Mouse (Mus musculus) lung, postnatal 4 days (tissue): ENCODE results near the gene Tcf12.

ENCODE experiments used
- DNase-seq, 2 experiments: peaks; one replicate each; pipeline ENCODE4 v3.0.0; 2021

Gene Tcf12

DNA sequence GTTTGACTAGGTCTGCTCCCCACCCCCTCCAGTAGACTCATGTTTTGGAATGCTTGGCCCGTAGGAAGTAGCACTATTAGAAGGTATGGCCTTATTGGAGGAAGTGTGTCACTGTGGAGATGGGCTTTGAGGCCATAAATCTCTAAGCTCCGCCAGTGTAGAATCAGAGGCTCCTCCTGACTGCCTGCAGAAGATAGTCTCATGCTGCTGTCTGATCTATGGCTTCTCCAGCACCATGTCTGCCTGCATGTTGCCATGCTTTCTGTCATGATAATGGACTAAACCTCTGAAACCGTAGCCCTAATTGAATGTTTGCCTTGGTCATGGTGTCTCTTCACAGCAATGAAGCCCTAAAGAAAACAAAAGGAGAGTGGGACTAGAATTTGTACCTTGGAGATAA, 26.7 kb downstream of the Tcf12 start:
- no peak for DNase-seq

- DNase-seq = no peak
These were observed 27.5 kb downstream of the Tcf12 start for GRCm38 (mm10) chr9:72084131-72084530.

- DNase-seq = no peak
These were observed 35.5 kb downstream of the Tcf12 start for GRCm38 (mm10) chr9:72076158-72076557.

DNA sequence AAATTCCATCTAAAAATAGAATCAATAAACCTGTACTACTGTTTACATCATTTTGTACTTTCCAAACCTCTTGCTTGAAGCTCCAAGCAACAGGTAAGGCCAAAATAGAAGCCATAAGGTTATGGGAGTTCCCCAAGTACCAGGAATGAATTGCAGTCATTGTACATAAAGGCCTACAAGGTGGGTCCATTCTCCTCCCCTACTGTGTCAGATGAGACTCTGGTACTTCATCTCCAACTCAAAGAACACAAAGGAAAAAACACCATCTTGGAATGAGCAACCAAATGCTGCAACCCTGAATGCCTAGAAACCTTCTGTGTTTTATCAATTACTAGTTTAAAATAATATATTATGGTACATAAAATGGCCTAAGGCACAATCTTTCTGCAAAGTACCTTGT, 45.5 kb downstream of the Tcf12 start:
- no peak for DNase-seq

GRCm38 (mm10) chr9:72053144-72053543, 58.5 kb downstream of the Tcf12 start:
- DNase-seq = no peak

DNA sequence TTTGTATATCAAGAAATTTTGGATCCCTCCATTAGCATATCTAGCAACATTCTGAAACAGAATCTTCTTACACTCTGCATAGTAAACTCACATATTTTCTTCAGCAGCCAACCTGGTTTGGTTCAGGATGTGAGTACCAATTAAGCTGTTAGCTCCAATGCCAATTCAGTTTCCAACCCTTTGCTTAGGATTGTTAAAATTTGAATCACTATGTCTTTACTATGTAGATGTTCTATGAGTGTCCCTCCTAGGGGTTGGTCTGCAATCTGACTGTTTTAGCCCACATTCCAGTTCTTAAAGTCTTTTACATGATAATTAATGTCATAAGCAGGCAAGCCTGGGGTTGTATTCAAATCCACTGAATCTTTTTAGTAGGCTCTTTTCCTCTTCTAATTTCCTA, 71.5 kb downstream of the Tcf12 start:
- no peak for DNase-seq

GRCm38 (mm10) chr9:72039369-72039768, 72.3 kb downstream of the Tcf12 start:
- no peak for DNase-seq

DNA sequence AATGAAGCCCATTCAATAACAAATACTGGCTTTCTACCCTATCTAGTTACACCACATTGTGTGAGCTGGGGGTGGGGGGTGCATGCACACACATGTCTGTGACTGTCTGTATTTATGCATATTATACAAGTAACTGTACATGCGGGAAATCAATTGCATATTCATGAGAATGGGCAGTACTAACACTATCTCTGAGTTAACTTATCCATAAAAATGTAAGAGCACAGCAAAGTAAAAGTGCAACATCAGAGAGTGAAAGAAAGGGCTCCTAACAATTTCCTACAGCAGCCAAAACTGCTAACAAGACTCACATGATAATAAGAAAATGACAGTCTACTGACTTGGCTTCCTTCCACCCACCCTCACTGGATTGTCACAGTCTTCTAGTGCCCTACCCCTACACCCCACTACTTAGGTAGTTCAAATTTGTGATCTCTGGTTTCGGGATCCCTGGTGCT, 74.6 kb downstream of the Tcf12 start:
- DNase-seq = no peak

DNA sequence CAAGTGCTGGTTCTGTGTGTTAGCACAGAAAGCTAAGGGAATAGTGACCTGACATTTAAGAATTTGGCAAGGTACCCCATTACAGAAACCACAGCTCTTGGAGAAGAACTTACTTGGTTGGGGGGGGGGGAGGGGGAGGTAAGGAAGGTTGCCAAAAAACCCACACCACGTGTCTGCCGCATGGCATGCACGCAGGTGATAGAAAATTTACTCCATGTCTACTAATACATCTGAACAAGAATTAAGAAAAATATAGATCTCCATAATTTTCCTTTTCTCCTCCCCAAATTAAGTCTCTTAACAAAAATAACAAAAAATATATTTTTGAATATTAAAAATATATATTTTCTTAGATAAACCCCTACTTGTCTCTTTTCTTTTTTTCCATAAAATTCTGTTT, 75.4 kb downstream of the Tcf12 start:
- DNase-seq = no peak

GRCm38 (mm10) chr9:72033271-72033670, 78.4 kb downstream of the Tcf12 start:
- no peak for DNase-seq

GRCm38 (mm10) chr9:72030274-72030673, 81.4 kb downstream of the Tcf12 start:
- DNase-seq = no peak

DNA sequence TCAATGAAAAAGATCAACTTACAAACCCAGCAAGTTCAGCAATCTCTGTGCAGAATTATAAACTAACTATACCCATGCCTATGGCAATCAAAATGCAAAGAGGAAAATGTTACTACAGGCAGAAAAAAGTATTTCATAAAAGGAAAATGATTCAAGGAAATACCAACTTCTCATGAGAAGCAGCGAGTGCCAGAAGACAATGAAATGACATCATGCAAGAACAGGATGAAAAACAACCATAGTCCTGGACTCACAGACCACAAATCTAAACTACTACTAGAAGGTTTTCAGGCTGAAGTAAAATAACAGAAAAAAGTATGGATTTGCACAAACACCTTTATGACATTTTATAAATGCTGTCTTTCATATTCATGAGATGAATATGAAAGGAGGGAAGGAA, 82.1 kb downstream of the Tcf12 start:
- no peak for DNase-seq

DNA sequence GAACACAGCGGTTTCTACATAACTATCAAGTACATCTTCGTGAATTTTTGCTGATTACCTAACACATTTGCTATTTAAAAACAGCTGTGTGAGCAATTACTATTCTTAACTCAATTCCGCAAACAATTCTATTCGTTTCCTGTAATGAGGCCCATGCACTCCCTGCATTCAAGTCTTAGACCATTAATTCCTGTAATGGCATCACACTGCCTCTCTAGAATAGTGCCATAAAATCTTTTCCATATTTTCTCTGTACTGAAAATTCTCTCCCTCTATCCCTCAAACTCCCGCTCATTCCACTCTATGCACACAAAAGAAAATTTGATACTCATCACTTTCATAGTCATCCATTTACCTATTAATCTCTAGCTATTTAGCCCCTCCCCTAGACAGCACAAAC, 88.4 kb downstream of the Tcf12 start:
- DNase-seq = no peak

- no peak for DNase-seq
These were observed 90.2 kb downstream of the Tcf12 start for GRCm38 (mm10) chr9:72021512-72021911.

DNA sequence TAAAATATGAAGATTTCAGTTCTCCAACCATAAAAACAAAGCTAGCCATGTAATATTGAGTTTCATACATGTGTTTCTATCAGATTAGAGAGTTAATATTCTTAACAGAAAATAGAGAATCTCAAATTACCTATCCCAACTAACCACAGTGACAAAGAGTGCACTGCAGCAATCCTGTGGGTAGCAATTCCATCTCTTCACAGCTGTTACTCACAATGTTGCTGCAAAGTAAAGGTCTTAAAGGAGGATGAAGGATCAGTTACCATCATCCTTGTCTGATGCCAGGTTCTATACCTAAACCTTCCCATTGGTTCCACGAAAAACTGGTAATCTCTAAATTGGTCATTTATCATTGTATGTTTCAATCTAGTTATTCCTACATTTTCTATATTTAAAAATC, 95.7 kb downstream of the Tcf12 start:
- no peak for DNase-seq

DNA sequence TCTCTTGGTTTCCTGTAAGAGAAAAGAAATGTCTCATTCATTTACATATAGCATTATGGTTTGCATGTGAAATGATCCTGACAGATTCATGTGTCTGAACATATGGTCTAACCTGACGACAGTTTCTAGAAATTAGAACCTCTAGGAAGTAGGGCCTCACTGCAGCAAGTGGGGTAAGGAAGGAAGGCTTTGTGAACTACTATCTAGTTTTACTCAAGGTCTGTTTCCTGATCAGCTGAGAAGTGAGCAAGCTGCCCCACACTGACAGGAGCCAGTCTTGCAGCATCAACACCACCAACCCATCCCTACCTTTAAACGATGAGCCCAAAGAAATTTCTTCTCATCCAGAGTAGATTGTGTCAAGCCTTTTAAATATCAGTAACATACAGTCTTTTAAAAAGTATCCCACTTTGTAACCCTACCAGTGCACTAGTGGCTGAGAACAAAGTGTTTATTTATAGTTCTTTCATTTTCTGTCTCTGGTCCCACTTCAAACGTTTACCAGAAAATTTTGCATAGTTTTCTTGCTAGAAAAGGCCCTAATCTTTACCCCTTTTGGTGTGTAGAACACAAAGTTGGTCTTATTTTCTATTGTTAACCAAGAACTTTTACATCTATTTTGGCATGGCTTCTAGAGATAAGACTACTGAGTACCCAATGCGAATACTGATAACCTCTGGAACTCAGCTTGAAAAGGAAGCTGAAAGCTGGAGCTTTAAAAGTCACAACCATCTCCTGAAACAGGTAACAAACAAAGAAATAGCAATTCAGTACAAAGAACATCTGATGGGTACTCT, 96.9 kb downstream of the Tcf12 start:
- no peak for DNase-seq

GRCm38 (mm10) chr9:72013541-72013940, 98.1 kb downstream of the Tcf12 start:
- DNase-seq = no peak

DNA sequence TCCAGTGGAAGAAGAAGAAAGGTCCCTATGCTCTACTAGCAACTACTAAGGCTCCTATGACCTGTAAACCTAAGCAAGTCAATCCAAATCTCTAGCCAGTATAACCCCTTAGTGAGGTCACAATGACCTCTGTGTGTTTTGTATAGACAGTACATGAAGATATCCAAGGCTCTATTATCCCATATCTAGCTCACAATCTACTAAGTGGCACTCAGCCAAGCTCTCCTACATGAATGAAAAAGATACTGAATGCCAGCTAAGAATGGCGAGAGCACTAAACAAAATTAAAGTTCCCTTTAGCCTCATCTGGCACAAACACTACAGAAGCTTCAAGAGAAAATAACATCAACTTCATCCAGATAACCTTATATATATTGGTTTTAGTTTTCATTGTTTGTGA, 103.0 kb downstream of the Tcf12 start:
- no peak for DNase-seq

DNA sequence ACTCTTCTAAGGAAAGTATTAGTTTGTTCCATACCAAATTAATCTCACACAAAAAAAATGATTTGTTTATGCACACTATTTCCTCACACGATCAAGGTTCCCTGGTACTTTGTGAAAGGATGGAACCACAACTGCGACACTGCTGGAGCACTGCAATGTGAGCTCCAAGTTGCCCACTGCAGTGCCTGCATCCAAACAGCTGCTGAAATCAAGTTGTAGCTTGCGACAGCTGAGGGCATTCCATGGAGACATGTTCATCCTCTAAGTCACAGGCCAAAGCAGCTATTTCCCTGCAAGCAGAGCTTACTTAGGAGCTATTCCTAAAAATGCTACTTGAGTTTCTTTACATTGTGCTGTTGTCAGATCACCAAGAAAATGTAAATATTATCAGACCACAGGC, 120.5 kb downstream of the Tcf12 start:
- DNase-seq = no peak

GRCm38 (mm10) chr9:71990376-71990775, 121.3 kb downstream of the Tcf12 start:
- DNase-seq = no peak

DNA sequence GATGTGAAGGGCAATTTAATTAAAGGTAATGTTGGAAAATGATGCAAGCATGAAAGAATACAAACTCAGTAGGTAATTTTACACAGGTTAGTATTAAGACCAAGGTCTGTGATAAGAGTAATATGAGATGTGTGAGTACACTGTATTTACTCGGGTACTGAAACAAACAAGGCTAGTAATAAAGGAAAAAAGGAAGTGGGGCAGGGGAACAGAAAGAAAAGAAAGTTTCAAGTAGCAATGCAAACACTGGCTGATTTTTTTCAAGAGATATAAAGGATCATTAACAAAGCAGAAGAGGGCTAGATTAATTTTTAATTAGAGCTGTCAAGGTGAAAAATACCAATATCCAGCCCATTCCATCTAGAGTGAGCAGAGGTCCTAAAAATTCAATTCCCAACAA, 122.0 kb downstream of the Tcf12 start:
- DNase-seq = no peak

DNA sequence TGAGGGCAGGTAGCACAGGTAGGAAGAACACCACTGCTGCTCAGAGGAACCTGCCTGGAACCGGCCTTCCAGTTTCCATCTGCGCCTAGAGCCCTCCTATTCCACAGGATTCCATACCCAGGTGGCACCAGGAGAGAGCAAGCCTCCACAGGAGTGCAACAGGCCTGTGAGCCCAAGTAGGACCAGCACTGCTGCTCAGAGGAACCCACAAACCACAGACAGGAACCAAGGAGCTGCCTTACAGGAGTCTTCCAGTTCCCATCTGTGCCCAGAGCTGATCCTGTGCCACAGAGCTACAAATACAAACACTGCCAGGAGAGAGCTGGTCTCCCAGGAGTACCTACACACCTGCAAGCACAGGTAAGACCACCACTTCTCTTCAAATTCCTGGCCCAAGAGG, 125.0 kb downstream of the Tcf12 start:
- no peak for DNase-seq

- no peak for DNase-seq
These were observed 128.8 kb downstream of the Tcf12 start for GRCm38 (mm10) chr9:71982826-71983225.

- DNase-seq = no peak
These were observed 130.6 kb downstream of the Tcf12 start for GRCm38 (mm10) chr9:71981071-71981470.

DNA sequence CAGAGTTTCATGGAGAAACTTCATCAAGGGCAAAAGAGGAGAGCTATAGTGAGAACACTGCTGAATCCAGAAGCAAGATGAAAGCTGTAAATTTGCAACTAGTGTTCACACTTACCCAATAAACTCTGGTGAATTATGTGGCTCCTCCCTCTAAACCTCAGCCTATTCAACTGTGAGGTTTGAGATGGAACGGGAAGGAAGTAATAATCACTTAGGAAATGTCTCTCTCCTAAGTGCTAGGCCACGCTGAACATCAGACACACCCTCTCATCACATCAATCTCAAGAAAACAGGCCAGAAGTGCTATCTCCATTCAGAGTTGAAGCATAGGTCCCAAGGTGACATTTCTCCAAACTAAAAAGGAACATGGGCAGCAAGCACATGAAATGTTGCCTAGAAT, 131.1 kb downstream of the Tcf12 start:
- no peak for DNase-seq
